Comparison of ENCODE assay signal across 15 mouse cellular contexts in genomic region chr16:44205973-44206372, GRCm38 (mm10).
"Had no signal": no experiment of that assay in that cellular context is flagged by ENCODE, and none has a peak within 500 bp of the region (broad histone marks: within the 10 kb centered on the region; RNA-seq: fewer than 3 reads in every experiment).

No protein-coding gene starts in this region.

- H3K27ac ChIP-seq: neural tube, embryonic 15.5 days; stomach, embryonic 15.5 days; stomach, postnatal 0 days had no signal

- DNase-seq: retina, postnatal 1 day; right cerebral cortex, adult 18-20 months; right cerebral cortex, postnatal 14 days; right cerebral cortex, postnatal 25 days; right cerebral cortex, postnatal 4 days; spleen, adult 18-20 months; thymus, adult 18-20 months; thymus, adult 2 months; thymus, postnatal 14 days; thymus, postnatal 25 days; thymus, postnatal 36 days; thymus, postnatal 4 days had no signal

- H3K9me3 ChIP-seq: neural tube, embryonic 15.5 days; stomach, embryonic 15.5 days had no signal

- H3K4me2 ChIP-seq: neural tube, embryonic 15.5 days; stomach, embryonic 15.5 days had no signal

- H3K27me3 ChIP-seq: neural tube, embryonic 15.5 days; stomach, embryonic 15.5 days had no signal

- H3K4me3 ChIP-seq: neural tube, embryonic 15.5 days; stomach, embryonic 15.5 days had no signal

- H3K4me1 ChIP-seq: neural tube, embryonic 15.5 days; stomach, embryonic 15.5 days had no signal

- H3K9ac ChIP-seq: neural tube, embryonic 15.5 days; stomach, embryonic 15.5 days had no signal
